In genomic region chr17:43346499-43346898, GRCm38 (mm10) we compare ENCODE assay signal across 5 mouse cellular contexts. TPM values are rescaled to one million over a fixed set of nuclear protein-coding genes. Genes with fewer than 3 reads are reported as not detected.
A peak's percentile ranks its signal among the peaks of the same experiment; 100 is the strongest.
DNase-seq lines count a peak whose midpoint lies in the region; ATAC-seq lines count a peak whose summit lies in the region.
"Not testable (repeated sequence)": the region's sequence is repeated elsewhere in the genome, so short reads cannot be mapped to it uniquely, and the experiment has no call there.
"Had no signal": no experiment of that assay in that cellular context is flagged by ENCODE, and none has a peak within 500 bp of the region (broad histone marks: within the 10 kb centered on the region; RNA-seq: fewer than 3 reads in every experiment).

No protein-coding gene starts in this region.

- ATAC-seq in frontal cortex, adult (ENCODE audit: low TSS enrichment) = peak; percentile 99

- intact Hi-C loops in left cerebral cortex, postnatal 14 days (cut with DNase I) = not testable (repeated sequence)

- DNase-seq in layer of hippocampus, adult 9-11 months = peak; percentile 14
- peak; percentile 8 to 38 for DNase-seq in left cerebral cortex, postnatal 14 days (ENCODE audit: low spot score in 2 of 2)
- DNase-seq in right cerebral cortex, adult 18-20 months = peak; percentile 34

RNA-seq across cellular contexts. Expression of gene Adgrf5, which starts 13.8 kb away (rescaled TPM):
- 10 to 100 TPM; 29.3 to 33.3 TPM for total RNA-seq in left cerebral cortex, postnatal 14 days (2021)
- total RNA-seq: MEL had no signal

Comparison
In these comparisons a context has a peak if more than half of its experiments do, and no peak if none do; other contexts are left out.
1. Peak in every context shown above with its lines: DNase-seq and ATAC-seq.